Mouse (Mus musculus): ENCODE measurements at regions not wholly inside any gene's neighbourhood (a gene's known extent, or its start where the extent isn't known, plus 50 kb on each side); places are given as distances from the start of the nearest gene placed in this dataset.
A peak's percentile ranks its signal among the peaks of the same experiment; 100 is the strongest.
"Not testable (repeated sequence)": the region's sequence is repeated elsewhere in the genome, so short reads cannot be mapped to it uniquely, and the experiment has no call there.

DNA sequence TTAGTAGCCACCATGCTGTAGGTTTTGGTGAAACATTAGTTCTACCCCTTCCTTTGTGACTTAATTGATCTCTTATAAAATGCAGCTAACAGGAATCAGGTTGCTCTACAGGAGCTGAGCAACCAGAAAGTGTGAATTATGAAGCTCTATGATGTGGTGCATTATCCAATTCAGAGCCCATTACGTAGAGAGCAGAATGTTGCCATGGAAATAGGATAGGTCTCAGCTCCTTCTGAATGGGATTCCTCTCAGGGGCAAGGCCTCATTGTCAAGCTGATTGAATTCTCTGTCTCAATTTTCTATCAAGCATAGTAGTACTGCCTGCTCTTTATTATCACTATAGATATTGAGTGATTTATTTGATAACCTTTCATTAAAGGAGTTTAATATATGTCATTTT is 185.6 kb upstream of the Klf6 start:
- H3K4me2 ChIP-seq (replicated peaks): no peak overlapping the region
- 0 out of 2 replicates have a peak, but pooled peaks cover 2% of the 10 kb centered on the region for H3K4me1 ChIP-seq (replicated peaks)
- H3K4me3 ChIP-seq (replicated peaks): no peak overlapping the region
- peak overlapping the region; percentile 22; the same call in 1 of the 2 replicates for H3K27ac ChIP-seq
- no peaks in the 10 kb centered on the region for H3K27me3 ChIP-seq
- no peaks in the 10 kb centered on the region for H3K9me3 ChIP-seq
- 8% methylated on average over 1 of the region's 1 CpGs for WGBS
- ATAC-seq: peak; percentile 90
- no peaks in the 10 kb centered on the region for H3K36me3 ChIP-seq
- no peak overlapping the region for H3K9ac ChIP-seq (replicated peaks)

DNA sequence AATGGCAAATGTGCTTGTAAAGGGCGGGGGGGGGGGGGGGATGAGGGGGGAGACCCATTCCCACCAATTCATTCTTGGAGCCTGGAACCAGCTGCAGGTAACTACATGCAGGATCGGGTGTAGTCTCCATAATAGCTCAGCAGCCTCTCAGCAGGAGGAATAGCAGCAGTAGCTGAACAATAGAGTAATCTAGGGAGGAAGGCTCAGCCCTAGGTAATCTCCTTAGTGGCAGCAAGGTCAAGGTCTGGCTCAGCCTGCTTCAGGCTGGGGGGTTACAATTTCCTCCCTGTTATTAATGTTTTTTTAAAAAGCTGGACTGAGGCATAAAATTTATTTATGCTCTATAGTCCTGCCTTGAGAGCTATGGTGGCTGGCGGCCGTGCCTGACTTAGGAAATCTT is 171.2 kb upstream of the Klf6 start:
- Histone ChIP-seq H3K27ac (no peak overlapping the region), H3K27me3 (no peaks in the 10 kb centered on the region), H3K9me3 (peaks cover 12% of the 10 kb centered on the region), H3K36me3 (no peaks in the 10 kb centered on the region), H3K4me3 (replicated peaks) (no peak overlapping the region), H3K4me2 (replicated peaks) (no peak overlapping the region), H3K9ac (replicated peaks) (no peak overlapping the region), H3K4me1 (replicated peaks) (no peaks in the 10 kb centered on the region)
- 82% methylated on average over 4 of the region's 4 CpGs for WGBS
- ATAC-seq: no peak

DNA sequence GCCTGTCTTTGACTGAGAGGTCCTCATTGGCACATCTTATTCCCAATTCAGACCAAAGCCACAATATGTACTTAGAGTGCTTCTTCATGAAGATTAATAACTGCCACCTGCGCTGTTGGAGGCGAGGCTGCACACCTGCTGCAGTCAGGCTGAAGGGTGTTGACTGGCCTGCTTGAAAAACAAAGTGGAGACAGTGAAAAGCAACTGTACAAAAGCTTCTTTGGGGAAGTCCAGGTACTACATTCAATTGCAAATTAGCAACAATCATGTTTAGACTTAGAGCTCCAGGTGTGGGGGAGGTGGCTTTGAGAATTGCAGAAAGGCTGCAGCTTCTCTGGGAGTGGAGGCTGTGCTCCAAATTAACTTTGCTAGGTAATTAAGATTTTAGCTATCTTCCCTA is 170.6 kb upstream of the Klf6 start:
- not testable (repeated sequence) for H3K27me3 ChIP-seq; H3K4me1 ChIP-seq (replicated peaks); H3K36me3 ChIP-seq; H3K9ac ChIP-seq (replicated peaks); H3K27ac ChIP-seq; H3K4me2 ChIP-seq (replicated peaks); H3K4me3 ChIP-seq (replicated peaks); ATAC-seq
- H3K9me3 ChIP-seq: peaks cover 12% of the 10 kb centered on the region
- 87% methylated on average over 2 of the region's 2 CpGs for WGBS

DNA sequence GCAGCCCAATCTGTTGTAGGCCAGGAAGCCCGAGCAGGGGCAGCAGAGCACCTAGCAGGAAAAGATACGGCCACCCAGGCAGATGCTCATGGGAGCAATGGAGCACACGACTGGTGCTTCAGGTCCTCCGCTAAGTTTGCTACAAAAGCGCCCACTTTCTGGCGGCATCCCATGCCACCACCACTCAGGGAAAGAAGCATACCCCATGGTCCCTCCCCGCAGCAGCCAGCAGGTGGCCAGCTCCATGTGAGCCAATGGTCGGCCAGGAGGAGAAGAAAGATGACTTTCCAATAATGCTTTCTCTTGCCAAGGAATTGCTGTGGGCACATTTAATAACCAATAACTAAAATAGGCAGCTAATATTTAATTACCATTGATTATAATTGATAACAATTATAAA is 166.7 kb upstream of the Klf6 start:
- WGBS: 93% methylated on average over 8 of the region's 8 CpGs
- no peak overlapping the region for H3K4me2 ChIP-seq (replicated peaks)
- H3K9ac ChIP-seq (replicated peaks): no peak overlapping the region
- H3K27ac ChIP-seq: no peak overlapping the region
- H3K4me3 ChIP-seq (replicated peaks): no peak overlapping the region
- no peaks in the 10 kb centered on the region for H3K27me3 ChIP-seq
- no peaks in the 10 kb centered on the region for H3K36me3 ChIP-seq
- no peak for ATAC-seq
- no peaks in the 10 kb centered on the region for H3K4me1 ChIP-seq (replicated peaks)
- peaks cover 12% of the 10 kb centered on the region for H3K9me3 ChIP-seq

DNA sequence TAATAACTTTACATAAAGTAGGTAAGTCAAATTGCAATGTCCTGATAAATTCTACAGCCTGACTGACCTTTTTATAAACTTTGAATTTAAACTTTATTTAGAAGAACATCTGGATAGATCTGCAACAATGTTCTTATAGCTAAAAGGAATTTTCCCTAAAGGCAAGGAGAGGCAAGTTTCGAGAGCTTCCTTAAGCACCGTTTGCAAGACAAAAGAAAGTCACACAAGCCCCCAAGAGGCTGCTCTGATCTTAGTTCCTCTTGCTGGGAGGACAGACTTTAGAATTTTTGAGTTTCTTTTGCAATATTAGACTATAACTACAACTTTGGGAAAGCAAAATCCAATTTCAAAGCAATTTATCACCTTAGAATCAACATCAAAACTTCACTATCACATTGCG is 165.7 kb upstream of the Klf6 start:
- H3K4me3 ChIP-seq (replicated peaks); H3K27ac ChIP-seq; ATAC-seq; H3K4me2 ChIP-seq (replicated peaks); H3K9me3 ChIP-seq; H3K9ac ChIP-seq (replicated peaks); H3K27me3 ChIP-seq; H3K4me1 ChIP-seq (replicated peaks); H3K36me3 ChIP-seq: not testable (repeated sequence)
- 53% methylated on average over 3 of the region's 3 CpGs for WGBS

DNA sequence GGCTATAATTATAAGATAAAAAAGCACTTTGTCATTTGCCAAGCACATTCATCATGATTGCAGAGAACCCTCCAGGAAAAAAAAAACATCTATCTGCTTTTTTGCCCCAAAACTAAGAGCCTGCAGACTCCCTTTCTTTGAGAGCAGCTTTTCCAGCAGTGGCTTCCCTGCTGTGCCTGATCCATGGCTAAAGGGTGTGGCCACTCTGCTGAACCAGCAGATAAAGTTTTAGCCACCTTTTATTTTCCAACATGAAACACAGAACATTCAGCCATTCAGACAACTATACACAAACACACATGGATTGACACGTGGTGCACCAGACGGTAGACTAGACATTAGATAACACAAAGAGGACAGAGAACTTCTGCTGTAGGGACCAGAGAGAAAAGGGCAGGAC is 164.9 kb upstream of the Klf6 start:
- no peak overlapping the region for H3K4me3 ChIP-seq (replicated peaks)
- peaks cover 7% of the 10 kb centered on the region for H3K9me3 ChIP-seq
- H3K4me1 ChIP-seq (replicated peaks): no peaks in the 10 kb centered on the region
- 5% methylated on average over 2 of the region's 2 CpGs for WGBS
- H3K27me3 ChIP-seq: no peaks in the 10 kb centered on the region
- H3K9ac ChIP-seq (replicated peaks): no peak overlapping the region
- ATAC-seq: no peak
- no peaks in the 10 kb centered on the region for H3K36me3 ChIP-seq
- no peak overlapping the region for H3K27ac ChIP-seq
- no peak overlapping the region for H3K4me2 ChIP-seq (replicated peaks)

DNA sequence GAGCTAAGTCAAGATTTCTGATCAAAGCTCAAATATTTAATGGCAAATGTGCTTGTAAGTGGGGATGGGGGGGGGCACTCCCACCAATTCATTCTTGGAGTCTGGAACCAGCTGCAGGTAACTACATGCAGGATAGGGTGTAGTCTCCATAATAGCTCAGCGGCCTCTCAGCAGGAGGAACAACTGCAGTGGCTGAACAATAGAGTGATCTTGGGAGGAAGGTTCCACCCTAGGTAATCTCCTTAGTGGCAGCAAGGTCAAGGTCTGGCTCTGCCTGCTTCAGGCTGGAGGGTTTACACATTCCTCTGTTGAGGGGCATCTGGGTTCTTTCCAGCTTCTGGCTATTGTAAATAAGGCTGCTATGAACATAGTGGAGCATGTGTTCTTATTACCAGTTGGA is 164.0 kb upstream of the Klf6 start:
- 36% methylated on average over 1 of the region's 1 CpGs for WGBS
- H3K27me3 ChIP-seq: not testable (repeated sequence)

DNA sequence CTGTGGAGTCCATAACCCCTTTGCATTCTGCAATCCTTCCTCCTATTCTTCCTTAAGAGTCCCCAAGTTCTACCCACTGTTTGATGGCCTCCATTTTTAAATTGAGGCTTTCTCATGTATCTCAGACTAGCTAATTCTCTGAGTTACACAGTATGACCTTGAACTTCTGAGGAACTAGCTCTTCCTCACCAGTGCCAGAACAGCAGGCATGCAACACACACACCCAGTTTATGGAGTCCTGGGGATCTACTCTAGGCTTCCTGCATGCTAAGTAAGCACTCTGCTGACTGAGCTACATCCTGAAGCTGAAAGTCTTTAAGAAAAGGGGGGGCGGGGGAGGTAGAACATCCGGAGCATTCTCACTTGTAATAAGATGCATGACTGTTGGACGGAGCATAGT is 159.2 kb upstream of the Klf6 start:
- no peak overlapping the region for H3K4me2 ChIP-seq (replicated peaks)
- H3K27ac ChIP-seq: no peak overlapping the region
- no peak overlapping the region for H3K4me3 ChIP-seq (replicated peaks)
- 81% methylated on average over 3 of the region's 3 CpGs for WGBS
- H3K4me1 ChIP-seq (replicated peaks): no peaks in the 10 kb centered on the region
- ATAC-seq: no peak
- H3K36me3 ChIP-seq: no peaks in the 10 kb centered on the region
- no peaks in the 10 kb centered on the region for H3K27me3 ChIP-seq
- no peak overlapping the region for H3K9ac ChIP-seq (replicated peaks)
- H3K9me3 ChIP-seq: no peaks in the 10 kb centered on the region

More for the DNA sequence above, 164.0 kb upstream of the Klf6 start:
- H3K4me1 ChIP-seq (replicated peaks); H3K36me3 ChIP-seq; H3K9me3 ChIP-seq; H3K27ac ChIP-seq; H3K4me2 ChIP-seq (replicated peaks); H3K9ac ChIP-seq (replicated peaks); H3K4me3 ChIP-seq (replicated peaks); ATAC-seq: not testable (repeated sequence)

DNA sequence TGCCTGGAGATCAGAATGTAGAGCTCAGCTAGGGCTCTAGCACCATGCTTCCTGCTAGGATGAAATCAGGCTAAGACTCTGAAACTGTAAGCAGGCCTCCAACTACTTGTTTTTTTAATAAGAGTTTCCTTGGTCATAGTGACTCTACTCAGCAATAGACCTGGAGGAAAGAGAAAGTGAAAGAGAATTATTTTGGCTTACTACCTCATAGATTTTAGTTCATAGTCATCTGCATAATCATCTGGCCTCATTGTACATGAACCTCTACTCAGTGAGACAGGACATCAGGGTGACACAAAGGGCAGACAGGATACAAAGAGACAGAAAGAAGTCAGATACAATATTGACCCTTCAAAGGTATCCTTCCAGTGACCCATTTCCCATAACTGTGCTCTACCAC is 156.3 kb upstream of the Klf6 start:
- Histone ChIP-seq H3K4me3 (replicated peaks) (no peak overlapping the region), H3K4me2 (replicated peaks) (no peak overlapping the region), H3K27ac (no peak overlapping the region), H3K9ac (replicated peaks) (no peak overlapping the region), H3K27me3 (no peaks in the 10 kb centered on the region), H3K36me3 (no peaks in the 10 kb centered on the region), H3K9me3 (no peaks in the 10 kb centered on the region), H3K4me1 (replicated peaks) (no peaks in the 10 kb centered on the region)
- no peak for ATAC-seq

DNA sequence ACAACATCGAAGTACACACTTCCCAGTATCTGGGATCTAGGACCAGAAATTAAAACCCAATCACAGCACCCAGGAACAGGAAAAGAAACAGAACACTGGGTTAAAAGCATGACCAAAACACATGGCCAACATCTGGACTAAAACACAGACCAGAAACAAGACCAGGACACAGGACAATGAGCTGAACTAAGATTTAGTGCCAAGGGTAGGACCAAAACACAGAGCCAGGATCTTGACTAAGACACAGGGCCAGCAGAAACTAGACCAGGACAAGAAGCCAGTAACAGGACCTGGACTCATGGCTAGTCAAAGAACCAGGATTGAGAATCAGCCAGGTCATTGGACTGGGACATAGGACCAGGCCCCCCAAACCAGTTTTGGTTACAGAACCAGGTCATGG is 149.6 kb upstream of the Klf6 start:
- Histone ChIP-seq H3K4me3 (replicated peaks) (no peak overlapping the region), H3K9me3 (no peaks in the 10 kb centered on the region), H3K4me2 (replicated peaks) (no peak overlapping the region), H3K9ac (replicated peaks) (no peak overlapping the region), H3K36me3 (no peaks in the 10 kb centered on the region), H3K27ac (no peak overlapping the region), H3K4me1 (replicated peaks) (no peaks in the 10 kb centered on the region), H3K27me3 (no peaks in the 10 kb centered on the region)
- ATAC-seq: no peak
- 95% methylated on average over 1 of the region's 1 CpGs for WGBS

DNA sequence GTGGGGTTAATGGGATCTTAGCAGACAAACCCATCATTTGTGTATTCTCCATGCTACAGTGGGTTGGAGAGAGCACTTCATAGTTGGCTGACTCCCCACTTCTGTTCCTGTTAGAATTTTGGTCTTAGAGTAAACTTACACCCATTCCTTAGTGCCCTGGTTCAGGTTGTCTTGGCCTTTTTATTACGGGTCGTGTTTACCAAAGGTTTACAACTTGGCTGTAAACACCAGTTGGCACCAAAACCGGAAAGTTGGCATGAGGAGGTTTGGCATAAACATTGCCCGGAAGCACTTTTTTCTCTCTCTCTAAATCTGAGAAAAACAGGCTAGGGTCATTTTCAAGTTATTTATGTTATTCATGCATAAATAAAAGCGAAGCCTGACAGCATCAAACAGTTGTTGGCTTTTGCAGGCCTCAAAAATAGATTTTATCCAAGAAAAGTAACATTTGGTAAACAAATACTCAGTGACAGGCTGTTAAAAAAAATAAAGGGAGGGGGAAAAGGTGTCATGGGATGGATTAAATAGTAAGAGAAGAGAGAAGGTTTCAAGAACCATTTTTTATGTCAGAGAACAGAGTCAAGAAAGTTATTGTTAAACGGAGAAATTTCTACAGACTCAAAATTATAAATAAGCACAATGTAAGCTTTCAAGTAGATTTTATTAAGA is 148.0 kb upstream of the Klf6 start:
- no peak overlapping the region for H3K4me3 ChIP-seq (replicated peaks)
- ATAC-seq: no peak
- H3K36me3 ChIP-seq: no peaks in the 10 kb centered on the region
- H3K9me3 ChIP-seq: no peaks in the 10 kb centered on the region
- H3K9ac ChIP-seq (replicated peaks): no peak overlapping the region
- no peak overlapping the region for H3K4me2 ChIP-seq (replicated peaks)
- H3K27me3 ChIP-seq: no peaks in the 10 kb centered on the region
- H3K27ac ChIP-seq: no peak overlapping the region
- no peaks in the 10 kb centered on the region for H3K4me1 ChIP-seq (replicated peaks)
- 91% methylated on average over 6 of the region's 6 CpGs for WGBS

DNA sequence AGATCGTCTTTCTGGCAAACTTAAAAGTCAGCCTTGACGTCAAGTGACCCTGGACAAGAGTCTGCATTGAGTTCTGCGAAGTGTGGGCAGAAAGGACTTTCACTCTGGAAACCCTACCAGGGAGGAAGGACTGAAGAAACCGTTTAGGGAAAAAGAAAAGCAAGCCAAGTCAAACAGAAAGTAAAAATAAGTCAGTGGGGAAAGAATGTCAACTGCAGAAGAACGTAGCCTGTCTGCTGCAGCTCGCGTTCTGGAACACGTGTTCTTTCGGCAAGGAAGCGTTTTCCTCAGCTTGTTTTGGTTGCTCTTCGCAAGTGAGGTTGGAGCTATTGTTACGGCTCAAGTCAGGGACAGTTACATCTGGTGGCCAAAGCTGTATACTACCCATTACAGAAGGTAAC is 147.1 kb upstream of the Klf6 start:
- Histone ChIP-seq H3K4me1 (replicated peaks) (no peaks in the 10 kb centered on the region), H3K9me3 (no peaks in the 10 kb centered on the region), H3K27ac (no peak overlapping the region), H3K4me2 (replicated peaks) (no peak overlapping the region), H3K36me3 (no peaks in the 10 kb centered on the region), H3K27me3 (no peaks in the 10 kb centered on the region), H3K4me3 (replicated peaks) (no peak overlapping the region), H3K9ac (replicated peaks) (no peak overlapping the region)
- ATAC-seq: no peak
- WGBS: 88% methylated on average over 12 of the region's 12 CpGs

DNA sequence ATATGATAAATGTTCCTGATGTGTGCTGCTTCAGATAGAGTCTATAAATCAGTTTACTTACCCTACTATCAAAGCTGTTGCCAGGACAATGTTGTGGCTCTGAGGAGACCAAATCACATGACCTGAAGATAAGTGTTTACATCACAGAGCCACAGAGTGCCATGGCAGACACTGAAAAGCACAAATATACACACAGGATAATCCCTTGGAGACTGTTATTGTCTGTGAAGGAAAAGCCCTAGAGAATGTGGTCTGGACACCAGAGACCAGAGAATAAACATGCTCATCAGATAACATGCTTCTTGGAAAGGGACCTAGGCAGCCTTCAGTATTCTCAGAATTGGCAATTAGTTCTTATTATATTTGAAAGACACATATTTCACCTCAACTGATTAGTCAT is 146.5 kb upstream of the Klf6 start:
- H3K27ac ChIP-seq: no peak overlapping the region
- H3K9me3 ChIP-seq: no peaks in the 10 kb centered on the region
- no peak for ATAC-seq
- no peak overlapping the region for H3K4me2 ChIP-seq (replicated peaks)
- H3K4me3 ChIP-seq (replicated peaks): no peak overlapping the region
- no peaks in the 10 kb centered on the region for H3K4me1 ChIP-seq (replicated peaks)
- no peaks in the 10 kb centered on the region for H3K27me3 ChIP-seq
- H3K36me3 ChIP-seq: no peaks in the 10 kb centered on the region
- no peak overlapping the region for H3K9ac ChIP-seq (replicated peaks)
